Mouse (Mus musculus): ENCODE data around the gene Tgfbrap1.
A peak's percentile ranks its signal among the peaks of the same experiment; 100 is the strongest.
"Not testable (repeated sequence)": the region's sequence is repeated elsewhere in the genome, so short reads cannot be mapped to it uniquely, and the experiment has no call there.

The Tgfbrap1 gene

GRCm38 (mm10) chr1:43098031-43098984 lies at the start of gene Tgfbrap1, which contains the start of gene AI597479:
Tgfbrap1 (minus strand) TSS chr1:43098637.
AI597479 (plus strand) TSS chr1:43098710.
- peak; percentile 92 for DNase-seq

DNA sequence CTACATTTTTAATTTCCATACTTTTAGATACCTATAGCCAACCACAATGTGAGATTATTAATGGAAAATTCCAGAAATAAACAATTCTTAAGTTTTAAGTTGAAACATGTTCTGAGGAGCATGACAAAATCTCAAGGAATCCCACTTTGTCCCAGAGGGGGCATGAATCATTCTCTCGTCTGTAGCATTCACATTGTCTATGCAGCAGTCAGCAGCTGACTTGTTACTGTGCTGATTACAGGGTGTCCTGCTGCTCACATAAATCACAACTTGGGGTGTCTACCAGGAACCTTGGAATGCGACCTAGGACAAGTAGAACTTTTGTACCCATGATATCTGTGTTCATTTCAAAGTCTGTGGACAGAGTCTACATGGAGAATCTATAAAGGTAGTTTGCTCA lies 49.0 kb upstream of the Tgfbrap1 start:
- no peak for DNase-seq

GRCm38 (mm10) chr1:43145388-43145787 lies 47.0 kb upstream of the Tgfbrap1 start:
- no peak for DNase-seq

DNA sequence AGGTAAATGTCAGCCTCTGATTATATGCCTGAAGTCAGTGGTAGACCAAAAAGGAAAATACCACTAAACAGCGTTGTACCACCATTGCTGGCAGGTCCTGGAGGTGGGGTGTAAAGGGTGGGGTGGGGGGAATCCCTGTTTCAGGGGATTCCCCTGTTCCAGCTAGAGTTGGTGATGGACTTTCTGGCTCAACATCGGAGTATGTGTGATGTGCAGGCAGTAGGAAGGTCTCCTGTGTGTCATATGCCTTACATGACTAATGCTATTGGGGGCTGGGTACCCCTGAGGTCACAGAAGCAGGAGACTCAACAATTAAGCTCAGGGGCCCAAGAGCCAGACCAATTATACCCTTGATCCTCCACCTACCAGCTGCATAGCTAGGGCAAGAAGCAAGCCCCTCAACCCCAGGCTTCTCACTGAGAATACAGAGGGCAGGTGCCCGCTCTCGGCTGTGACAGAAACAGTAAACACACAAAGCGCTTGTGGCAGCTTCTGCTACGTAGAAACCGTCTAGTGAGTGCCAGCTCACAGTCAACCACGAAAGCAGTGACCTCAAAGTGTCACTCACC lies 46.0 kb upstream of the Tgfbrap1 start:
- DNase-seq: no peak

GRCm38 (mm10) chr1:43143791-43144190 lies 45.4 kb upstream of the Tgfbrap1 start:
- DNase-seq: no peak

- no peak for DNase-seq
These were observed 44.8 kb upstream of the Tgfbrap1 start for GRCm38 (mm10) chr1:43143284-43143683.

DNA sequence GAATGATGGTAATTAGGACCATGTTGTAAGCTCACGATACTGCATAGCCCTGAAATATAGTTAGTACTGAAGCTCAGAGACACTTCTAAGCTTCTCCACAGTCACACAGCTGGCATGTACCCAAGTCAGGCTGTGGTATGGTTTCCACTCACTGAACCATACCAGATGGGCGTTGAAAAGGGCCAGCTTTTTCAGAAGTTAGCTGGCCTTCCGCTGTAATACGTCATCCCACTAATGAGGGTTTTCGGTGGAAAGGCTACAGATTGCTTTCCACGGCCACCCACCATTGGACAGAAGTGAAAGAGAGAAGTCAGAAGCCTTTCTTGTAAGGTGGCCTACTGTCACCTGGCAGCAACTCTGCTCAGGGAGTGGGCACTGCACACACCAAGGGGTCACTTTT lies 44.4 kb upstream of the Tgfbrap1 start:
- DNase-seq: no peak

DNA sequence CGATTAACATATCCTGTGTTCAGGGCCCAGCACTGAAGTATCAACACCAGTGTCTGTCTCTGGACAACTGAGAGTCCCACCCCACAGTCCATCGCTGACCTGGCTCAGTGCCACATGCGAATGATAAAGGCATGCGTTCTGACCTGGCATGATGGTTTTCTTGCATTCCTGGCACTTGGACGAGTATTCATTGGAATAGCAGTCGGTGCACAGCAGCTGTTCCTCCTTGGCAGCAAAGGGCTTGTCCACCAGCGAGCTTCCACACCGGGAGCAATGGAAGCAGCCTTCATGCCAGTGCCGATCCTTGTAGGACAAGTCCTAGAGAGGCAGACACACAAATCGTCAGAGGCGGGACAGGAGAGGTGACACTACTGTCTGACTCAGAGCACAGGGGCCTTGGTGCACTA lies 43.1 kb upstream of the Tgfbrap1 start:
- peak; percentile 28 for DNase-seq

GRCm38 (mm10) chr1:43139587-43140266 lies 41.3 kb upstream of the Tgfbrap1 start:
- DNase-seq: peak; percentile 59

GRCm38 (mm10) chr1:43138268-43138812 lies 39.9 kb upstream of the Tgfbrap1 start:
- DNase-seq: no peak

DNA sequence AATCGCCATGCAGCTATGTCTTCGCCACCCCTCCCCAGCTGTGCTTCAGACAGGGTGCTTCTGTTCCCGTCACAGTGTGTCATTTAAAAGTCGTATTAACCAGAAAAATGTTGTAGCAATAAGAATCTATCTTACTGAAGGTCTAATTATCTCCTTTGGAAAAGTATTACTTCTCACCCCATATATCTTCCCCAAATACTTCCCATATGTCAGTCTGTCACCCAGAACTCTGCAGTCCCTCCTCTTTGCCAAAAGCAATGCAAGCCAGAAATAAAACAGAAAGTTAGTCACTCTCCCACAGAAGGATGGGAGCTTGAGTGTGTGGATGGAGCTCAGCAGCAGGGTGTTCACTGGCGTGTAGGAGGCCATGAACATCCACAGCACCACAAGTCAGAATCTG lies 38.9 kb upstream of the Tgfbrap1 start:
- no peak for DNase-seq

DNA sequence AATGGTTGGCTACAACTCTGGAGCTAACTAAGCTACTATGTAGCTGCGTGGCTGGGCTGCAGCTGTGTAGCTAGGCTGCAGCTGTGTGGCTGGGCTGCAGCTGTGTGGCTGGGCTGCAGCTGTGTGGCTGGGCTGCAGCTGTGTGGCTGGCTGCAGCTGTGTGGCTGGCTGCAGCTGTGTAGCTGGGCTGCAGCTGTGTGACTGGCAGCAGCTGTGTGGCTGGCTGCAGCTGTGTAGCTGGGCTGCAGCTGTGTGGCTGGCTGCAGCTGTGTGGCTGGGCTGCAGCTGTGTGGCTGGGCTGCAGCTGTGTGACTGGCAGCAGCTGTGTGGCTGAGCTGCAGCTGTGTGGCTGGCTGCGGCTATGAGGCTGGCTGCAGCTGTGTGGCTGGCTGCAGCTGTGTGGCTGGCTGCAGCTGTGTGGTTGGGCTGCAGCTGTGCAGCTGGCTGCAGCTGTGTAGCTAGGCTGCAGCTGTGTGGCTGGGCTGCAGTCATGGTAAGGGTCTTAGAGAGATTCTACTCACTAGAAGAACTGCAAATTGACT lies 38.1 kb upstream of the Tgfbrap1 start:
- not testable (repeated sequence) for DNase-seq

DNA sequence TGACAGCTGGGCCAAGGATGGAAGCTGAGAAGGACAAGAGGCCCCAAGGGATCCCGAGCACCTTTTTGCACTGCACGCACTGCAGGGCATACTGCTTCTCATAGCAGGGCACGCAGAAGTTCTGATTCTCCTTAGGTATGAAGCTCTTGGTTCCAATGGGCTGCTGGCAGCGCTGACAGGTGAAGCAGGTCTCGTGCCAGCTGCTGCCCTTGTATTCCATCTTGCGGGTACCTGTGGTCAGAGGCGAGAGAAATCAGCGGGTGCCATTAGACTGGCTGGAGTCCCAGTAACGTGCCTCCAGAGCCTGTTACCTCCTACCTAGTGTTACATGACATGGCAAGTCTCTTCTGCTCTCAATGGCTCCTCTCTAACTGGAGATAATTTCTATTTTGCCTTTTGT lies 33.2 kb upstream of the Tgfbrap1 start:
- no peak for DNase-seq

DNA sequence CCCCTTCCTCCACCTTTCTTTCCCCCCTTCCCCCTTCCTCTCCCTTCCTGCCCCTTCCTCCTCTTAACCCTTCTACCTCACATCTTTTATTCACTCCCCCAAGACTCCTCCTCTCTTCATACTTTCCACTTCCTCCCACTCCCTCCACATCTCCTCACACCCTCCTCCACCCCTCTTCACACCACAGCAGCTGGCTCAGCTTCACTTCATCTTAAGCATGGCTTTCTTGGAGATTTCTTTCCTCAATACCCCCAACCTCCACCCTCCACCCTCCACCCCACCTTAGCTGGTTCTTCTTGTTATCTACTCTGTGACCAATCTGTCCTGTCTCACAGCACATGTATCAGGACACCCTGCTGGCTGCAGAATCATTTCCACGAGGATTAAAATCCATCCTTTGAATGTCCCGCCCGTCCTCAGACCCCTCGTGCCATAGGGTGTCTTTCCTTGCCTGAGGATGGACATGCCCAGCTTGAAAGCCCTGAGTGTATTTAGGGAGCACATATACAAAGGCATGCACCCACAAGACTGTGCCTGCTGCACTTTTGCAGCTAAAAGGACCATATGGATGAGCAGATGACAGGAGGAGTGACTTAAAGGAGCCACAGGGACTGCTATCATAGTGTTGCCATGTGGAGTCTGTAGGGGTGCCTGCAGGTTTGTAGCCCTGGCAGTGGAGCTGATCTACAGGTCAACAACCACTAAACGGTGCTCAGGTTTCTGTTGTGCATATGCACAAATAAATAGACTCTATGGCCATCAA lies 32.0 kb upstream of the Tgfbrap1 start:
- DNase-seq: no peak

DNA sequence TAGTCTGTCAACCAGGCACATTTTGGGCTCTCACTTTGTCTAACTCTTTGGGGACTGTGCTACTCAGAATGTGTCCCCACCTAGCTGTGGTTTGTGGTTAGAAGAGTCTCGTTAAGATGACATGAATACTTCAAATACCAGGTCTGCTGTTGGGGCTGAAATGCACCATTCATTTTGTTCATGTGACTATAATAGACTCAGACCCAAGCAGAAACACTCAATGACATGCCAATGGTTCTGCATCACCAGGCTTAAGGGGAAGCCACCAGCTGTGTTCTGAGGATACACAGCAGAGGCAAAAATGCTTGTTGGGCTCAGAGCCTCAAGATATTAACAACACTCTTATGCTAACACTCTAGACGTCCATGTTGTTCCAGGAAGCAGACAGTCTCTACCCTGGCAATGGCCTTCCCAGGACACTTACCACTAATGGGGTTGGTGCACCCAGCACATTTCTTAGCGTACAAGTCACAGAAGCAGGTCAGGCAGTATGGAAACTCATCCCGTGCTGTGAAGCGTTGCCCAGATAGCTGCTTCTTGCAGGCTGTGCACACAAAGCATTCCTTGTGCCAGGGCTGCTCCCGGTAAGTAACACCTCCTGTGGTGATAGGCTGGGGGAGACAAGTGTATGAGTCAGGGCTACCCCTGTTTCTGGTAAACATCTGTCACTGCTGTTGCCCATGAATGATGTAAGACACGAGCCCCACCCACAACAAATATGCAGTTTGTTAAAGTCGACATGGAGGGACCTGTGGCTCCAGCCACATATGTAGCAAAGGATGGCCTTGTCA lies 29.6 kb upstream of the Tgfbrap1 start:
- no peak for DNase-seq

- no peak for DNase-seq
These were observed 28.8 kb upstream of the Tgfbrap1 start for GRCm38 (mm10) chr1:43127196-43127595.

DNA sequence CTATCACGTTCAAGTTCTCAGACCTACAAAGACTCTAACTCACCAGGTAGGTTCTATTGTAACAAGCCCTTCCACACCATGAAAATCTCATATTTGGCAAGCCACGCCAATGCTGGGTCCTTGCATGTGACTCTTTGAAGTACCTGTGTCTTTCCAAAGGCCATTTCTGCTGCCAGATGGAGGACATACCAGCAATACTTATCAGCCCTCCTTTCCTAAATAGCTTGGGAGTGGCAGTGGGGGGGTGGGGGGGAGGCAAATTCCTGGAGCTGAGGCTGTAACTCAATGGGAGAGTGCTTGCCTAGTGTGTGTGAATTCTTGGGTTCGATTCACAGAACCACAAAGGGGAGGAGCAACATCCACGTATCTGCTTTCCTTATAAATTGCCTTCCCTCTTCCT lies 26.3 kb upstream of the Tgfbrap1 start:
- DNase-seq: no peak

GRCm38 (mm10) chr1:43122616-43123015 lies 24.2 kb upstream of the Tgfbrap1 start:
- no peak for DNase-seq

DNA sequence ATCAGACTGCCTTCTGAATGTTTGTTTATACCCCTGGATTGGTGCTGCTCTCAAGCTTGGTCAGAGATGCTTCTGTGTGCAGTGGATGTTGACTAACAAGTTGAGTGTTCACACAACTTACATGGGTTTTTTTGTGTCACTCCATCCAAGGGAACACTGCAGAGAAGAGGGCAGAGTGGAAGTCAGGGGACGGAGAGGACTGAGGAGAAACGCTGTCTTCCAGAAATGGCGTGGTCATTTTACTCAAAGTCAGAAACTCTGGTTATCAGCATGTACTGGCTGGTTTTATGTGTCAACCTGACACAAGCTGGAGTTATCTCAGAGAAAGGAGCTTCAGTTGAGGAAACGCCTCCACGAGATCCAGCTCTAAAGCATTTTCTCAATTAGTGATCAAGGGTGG lies 22.5 kb upstream of the Tgfbrap1 start:
- no peak for DNase-seq

- no peak for DNase-seq
These were observed 19.0 kb upstream of the Tgfbrap1 start for GRCm38 (mm10) chr1:43117435-43117834.

- DNase-seq: peak; percentile 41
These were observed 14.4 kb upstream of the Tgfbrap1 start for GRCm38 (mm10) chr1:43112882-43113281.

All from cerebellum, adult 11-12 months (tissue).